Mouse (Mus musculus): Measurements from ENCODE around the gene Psmc6. TPM values are rescaled to one million over a fixed set of nuclear protein-coding genes. Genes with fewer than 3 reads are reported as not detected.

The Psmc6 gene
- polyA plus RNA-seq, 1 experiment from 2014 or later: 65.1 TPM

GRCm38 (mm10) chr14:45378771-45379170 is 49.2 kb downstream of the Psmc6 start:
- H3K9ac ChIP-seq (replicated peaks): no peak overlapping the region
- DNase-seq (no peak), ATAC-seq (no peak)
- no peak overlapping the region for H3K27ac ChIP-seq (ENCODE audit: low read depth)
- no peak overlapping the region for H3K4me3 ChIP-seq (ENCODE audit: low read depth, low read length)
- peaks cover 18% of the 10 kb centered on the region for H3K36me3 ChIP-seq (replicated peaks; ENCODE audit: insufficient read depth, low read length)
- WGBS (ENCODE audit: insufficient replicate concordance): 65% methylated on average over 3 of the region's 3 CpGs
- no peak overlapping the region for H3K4me2 ChIP-seq (ENCODE audit: low read depth, low read length)
- TF ChIP-seq EP300 (IDR thresholded peaks at IDR 0.05; ENCODE audit: low read depth): no peak
- TF ChIP-seq CTCF (IDR thresholded peaks at IDR 0.05; ENCODE audit: low read depth): no peak
- no peaks in the 10 kb centered on the region for H3K4me1 ChIP-seq (ENCODE audit: insufficient read depth)
- no peaks in the 10 kb centered on the region for H3K9me3 ChIP-seq (ENCODE audit: low read length)
- no peaks in the 10 kb centered on the region for H3K27me3 ChIP-seq (ENCODE audit: insufficient read depth, low read length)

GRCm38 (mm10) chr14:45380756-45381155 is 51.2 kb downstream of the Psmc6 start:
- no peak overlapping the region for H3K4me2 ChIP-seq (ENCODE audit: low read depth, low read length)
- no peak overlapping the region for H3K4me3 ChIP-seq (ENCODE audit: low read depth, low read length)
- H3K27me3 ChIP-seq (ENCODE audit: insufficient read depth, low read length): no peaks in the 10 kb centered on the region
- TF ChIP-seq EP300 (IDR thresholded peaks at IDR 0.05; ENCODE audit: low read depth) (no peak), CTCF (IDR thresholded peaks at IDR 0.05; ENCODE audit: low read depth) (no peak)
- DNase-seq (no peak), ATAC-seq (no peak)
- H3K27ac ChIP-seq (ENCODE audit: low read depth): no peak overlapping the region
- peaks cover 18% of the 10 kb centered on the region for H3K36me3 ChIP-seq (replicated peaks; ENCODE audit: insufficient read depth, low read length)
- H3K4me1 ChIP-seq (ENCODE audit: insufficient read depth): no peaks in the 10 kb centered on the region; the same call in 1 of the 2 replicates
- H3K9ac ChIP-seq (replicated peaks): no peak overlapping the region
- 61% methylated on average over 6 of the region's 6 CpGs for WGBS (ENCODE audit: insufficient replicate concordance)
- no peaks in the 10 kb centered on the region for H3K9me3 ChIP-seq (ENCODE audit: low read length)

DNA sequence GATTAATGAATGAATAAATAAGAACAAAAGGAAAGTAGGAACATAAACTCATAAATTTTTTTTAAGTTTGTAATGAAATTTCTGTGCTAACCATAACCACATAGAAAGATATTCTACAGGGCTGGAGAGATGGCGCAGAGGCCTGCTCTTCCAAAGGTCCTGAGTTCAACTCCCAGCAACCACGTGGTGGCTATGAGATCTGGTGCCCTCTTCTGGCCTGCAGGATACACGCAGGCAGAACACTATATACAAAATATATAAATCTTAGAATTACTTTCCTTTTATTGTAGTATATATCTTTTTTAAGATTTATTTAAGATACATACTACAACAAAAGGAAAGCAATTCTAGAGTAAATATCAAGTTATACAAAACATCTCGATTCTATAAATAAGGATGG is 53.3 kb downstream of the Psmc6 start:
- Histone ChIP-seq H3K36me3 (replicated peaks; ENCODE audit: insufficient read depth, low read length) (peaks cover 18% of the 10 kb centered on the region), H3K4me2 (ENCODE audit: low read depth, low read length) (no peak overlapping the region), H3K9me3 (ENCODE audit: low read length) (no peaks in the 10 kb centered on the region), H3K9ac (replicated peaks) (no peak overlapping the region), H3K4me3 (ENCODE audit: low read depth, low read length) (no peak overlapping the region), H3K4me1 (ENCODE audit: insufficient read depth) (peaks cover 4% of the 10 kb centered on the region; the same call in 1 of the 2 replicates), H3K27me3 (ENCODE audit: insufficient read depth, low read length) (no peaks in the 10 kb centered on the region), H3K27ac (ENCODE audit: low read depth) (no peak overlapping the region)
- DNase-seq (no peak), ATAC-seq (no peak)
- TF ChIP-seq CTCF (IDR thresholded peaks at IDR 0.05; ENCODE audit: low read depth) (peak; percentile 51), EP300 (IDR thresholded peaks at IDR 0.05; ENCODE audit: low read depth) (no peak)
- 81% methylated on average over 4 of the region's 4 CpGs for WGBS (ENCODE audit: insufficient replicate concordance)

DNA sequence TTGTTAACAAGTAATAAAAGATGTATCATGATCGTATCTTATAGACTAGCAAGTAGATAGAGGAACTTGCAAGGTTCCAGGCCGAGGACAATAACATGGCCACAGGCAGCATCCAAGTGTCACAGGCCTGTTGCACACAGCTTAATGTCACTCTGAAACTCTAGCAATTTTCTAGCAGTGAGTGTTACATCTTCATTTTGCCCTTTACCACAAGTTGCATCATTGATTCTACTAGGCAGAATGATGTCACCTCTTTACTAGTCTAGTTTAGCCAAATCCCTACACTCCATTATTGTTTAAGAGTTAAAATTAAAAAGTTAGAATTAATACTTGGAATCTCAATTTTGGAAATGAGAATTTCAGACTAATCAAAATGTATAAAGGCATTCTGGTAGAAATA is 56.0 kb downstream of the Psmc6 start:
- TF ChIP-seq EP300 (IDR thresholded peaks at IDR 0.05; ENCODE audit: low read depth): no peak
- TF ChIP-seq CTCF (IDR thresholded peaks at IDR 0.05; ENCODE audit: low read depth): no peak
- Histone ChIP-seq H3K36me3 (replicated peaks; ENCODE audit: insufficient read depth, low read length) (peaks cover 8% of the 10 kb centered on the region), H3K4me1 (ENCODE audit: insufficient read depth) (peaks cover 9% of the 10 kb centered on the region), H3K9ac (replicated peaks) (no peak overlapping the region), H3K4me2 (ENCODE audit: low read depth, low read length) (no peak overlapping the region), H3K9me3 (ENCODE audit: low read length) (no peaks in the 10 kb centered on the region), H3K4me3 (ENCODE audit: low read depth, low read length) (no peak overlapping the region), H3K27ac (ENCODE audit: low read depth) (peak overlapping the region; percentile 99), H3K27me3 (ENCODE audit: insufficient read depth, low read length) (no peaks in the 10 kb centered on the region)
- 77% methylated on average over 2 of the region's 2 CpGs for WGBS (ENCODE audit: insufficient replicate concordance)
- DNase-seq (no peak), ATAC-seq (no peak)

- ATAC-seq (peak; percentile 63), DNase-seq (no peak)
- H3K27me3 ChIP-seq (ENCODE audit: insufficient read depth, low read length): no peaks in the 10 kb centered on the region
- peak overlapping the region; percentile 99 for H3K27ac ChIP-seq (ENCODE audit: low read depth)
- WGBS (ENCODE audit: insufficient replicate concordance): 8% methylated on average over 2 of the region's 2 CpGs
- no peaks in the 10 kb centered on the region for H3K9me3 ChIP-seq (ENCODE audit: low read length)
- peaks cover 9% of the 10 kb centered on the region for H3K4me1 ChIP-seq (ENCODE audit: insufficient read depth)
- peak overlapping the region; percentile 86 for H3K4me3 ChIP-seq (ENCODE audit: low read depth, low read length)
- TF ChIP-seq EP300 (IDR thresholded peaks at IDR 0.05; ENCODE audit: low read depth) (peak; percentile 73), CTCF (IDR thresholded peaks at IDR 0.05; ENCODE audit: low read depth) (no peak)
- peak overlapping the region; percentile 93 for H3K9ac ChIP-seq (replicated peaks)
- 0 out of 2 replicates have a peak, but pooled peaks cover 2% of the 10 kb centered on the region for H3K36me3 ChIP-seq (replicated peaks; ENCODE audit: insufficient read depth, low read length)
- H3K4me2 ChIP-seq (ENCODE audit: low read depth, low read length): peak overlapping the region; percentile 94
Observed at GRCm38 (mm10) chr14:45387480-45387879, 57.9 kb downstream of the Psmc6 start.

GRCm38 (mm10) chr14:45388345-45389181 is 59.0 kb downstream of the Psmc6 start:
- WGBS (ENCODE audit: insufficient replicate concordance): 1% methylated on average over 57 of the region's 71 CpGs
- Histone ChIP-seq H3K36me3 (replicated peaks; ENCODE audit: insufficient read depth, low read length) (no peaks in the 10 kb centered on the region), H3K9ac (replicated peaks) (peak overlapping the region; percentile 93), H3K4me1 (ENCODE audit: insufficient read depth) (peaks cover 9% of the 10 kb centered on the region), H3K4me3 (ENCODE audit: low read depth, low read length) (peak overlapping the region; percentile 86), H3K9me3 (ENCODE audit: low read length) (no peaks in the 10 kb centered on the region), H3K4me2 (ENCODE audit: low read depth, low read length) (peak overlapping the region; percentile 94), H3K27ac (ENCODE audit: low read depth) (peak overlapping the region; percentile 99), H3K27me3 (ENCODE audit: insufficient read depth, low read length) (no peaks in the 10 kb centered on the region)
- TF ChIP-seq EP300 (IDR thresholded peaks at IDR 0.05; ENCODE audit: low read depth): no peak
- no peak for TF ChIP-seq CTCF (IDR thresholded peaks at IDR 0.05; ENCODE audit: low read depth)
- peak; percentile 92 for DNase-seq
- peak; percentile 94 for ATAC-seq
